Mouse (Mus musculus): Measurements from ENCODE around the gene Trim2. TPM values are rescaled to one million over a fixed set of nuclear protein-coding genes. Genes with fewer than 3 reads are reported as not detected.

The Trim2 gene
- polyA plus RNA-seq, 1 experiment from 2014 or later, result 117 TPM

- H3K27ac ChIP-seq (ENCODE audit: low read depth, low read length), result peak overlapping the region; percentile 95
- H3K9ac ChIP-seq (ENCODE audit: low read length), result peak overlapping the region; percentile 97
- no peaks in the 10 kb centered on the region for H3K36me3 ChIP-seq (ENCODE audit: control insufficient read depth, insufficient read depth, low read length)
- peak overlapping the region; percentile 81 for H3K4me2 ChIP-seq (ENCODE audit: low read length)
- no peaks in the 10 kb centered on the region for H3K9me3 ChIP-seq (replicated peaks; ENCODE audit: control insufficient read depth, low read length)
- peak; percentile 72 for DNase-seq (ENCODE audit: low spot score)
- H3K4me3 ChIP-seq (ENCODE audit: low read depth, low read length), result peak overlapping the region; percentile 73
- under 1% methylated on average over 72 of the region's 74 CpGs for WGBS
- peak; percentile 81 for ATAC-seq
- peaks cover 43% of the 10 kb centered on the region for H3K4me1 ChIP-seq (ENCODE audit: control insufficient read depth, insufficient read depth, low read length)
- no peaks in the 10 kb centered on the region for H3K27me3 ChIP-seq (replicated peaks; ENCODE audit: control insufficient read depth, insufficient read depth, low read length)
These were observed 47.2 kb downstream of the Trim2 start for GRCm38 (mm10) chr3:84259281-84260023.

- H3K27me3 ChIP-seq (replicated peaks; ENCODE audit: control insufficient read depth, insufficient read depth, low read length), result no peaks in the 10 kb centered on the region
- H3K4me1 ChIP-seq (ENCODE audit: control insufficient read depth, insufficient read depth, low read length), result peaks cover 50% of the 10 kb centered on the region
- peak overlapping the region; percentile 81 for H3K4me2 ChIP-seq (ENCODE audit: low read length)
- H3K4me3 ChIP-seq (ENCODE audit: low read depth, low read length), result peak overlapping the region; percentile 73
- DNase-seq (ENCODE audit: low spot score) (peak; percentile 46), ATAC-seq (no peak)
- H3K27ac ChIP-seq (ENCODE audit: low read depth, low read length), result peak overlapping the region; percentile 95; the same call in 1 of the 2 replicates
- H3K36me3 ChIP-seq (ENCODE audit: control insufficient read depth, insufficient read depth, low read length), result no peaks in the 10 kb centered on the region
- 14% methylated on average over 13 of the region's 13 CpGs for WGBS
- peak overlapping the region; percentile 97 for H3K9ac ChIP-seq (ENCODE audit: low read length)
- H3K9me3 ChIP-seq (replicated peaks; ENCODE audit: control insufficient read depth, low read length), result no peaks in the 10 kb centered on the region
These were observed 48.1 kb downstream of the Trim2 start for GRCm38 (mm10) chr3:84258518-84259031.

- Histone ChIP-seq H3K4me1 (ENCODE audit: control insufficient read depth, insufficient read depth, low read length) (peaks cover 55% of the 10 kb centered on the region), H3K4me2 (ENCODE audit: low read length) (peak overlapping the region; percentile 81)
These were observed 48.6 kb downstream of the Trim2 start for GRCm38 (mm10) chr3:84257989-84258517.

GRCm38 (mm10) chr3:84254520-84254878 lies 52.2 kb downstream of the Trim2 start:
- Histone ChIP-seq H3K27me3 (replicated peaks; ENCODE audit: control insufficient read depth, insufficient read depth, low read length) (no peaks in the 10 kb centered on the region), H3K4me2 (ENCODE audit: low read length) (no peak overlapping the region), H3K27ac (ENCODE audit: low read depth, low read length) (peak overlapping the region; percentile 96), H3K4me1 (ENCODE audit: control insufficient read depth, insufficient read depth, low read length) (peaks cover 46% of the 10 kb centered on the region), H3K9ac (ENCODE audit: low read length) (peak overlapping the region; percentile 45; the same call in 1 of the 2 replicates), H3K9me3 (replicated peaks; ENCODE audit: control insufficient read depth, low read length) (no peaks in the 10 kb centered on the region), H3K4me3 (ENCODE audit: low read depth, low read length) (no peak overlapping the region), H3K36me3 (ENCODE audit: control insufficient read depth, insufficient read depth, low read length) (peaks cover 8% of the 10 kb centered on the region)
- DNase-seq (ENCODE audit: low spot score) (no peak), ATAC-seq (no peak)
- WGBS, result 92% methylated on average over 2 of the region's 2 CpGs

More at GRCm38 (mm10) chr3:84257989-84258517, 48.6 kb downstream of the Trim2 start:
- Histone ChIP-seq H3K27me3 (replicated peaks; ENCODE audit: control insufficient read depth, insufficient read depth, low read length) (no peaks in the 10 kb centered on the region), H3K9ac (ENCODE audit: low read length) (peak overlapping the region; percentile 97), H3K9me3 (replicated peaks; ENCODE audit: control insufficient read depth, low read length) (no peaks in the 10 kb centered on the region), H3K4me3 (ENCODE audit: low read depth, low read length) (peak overlapping the region; percentile 73), H3K36me3 (ENCODE audit: control insufficient read depth, insufficient read depth, low read length) (no peaks in the 10 kb centered on the region), H3K27ac (ENCODE audit: low read depth, low read length) (peak overlapping the region; percentile 95; the same call in 1 of the 2 replicates)
- ATAC-seq (no peak), DNase-seq (ENCODE audit: low spot score) (no peak)
- 30% methylated on average over 10 of the region's 10 CpGs for WGBS

GRCm38 (mm10) chr3:84253655-84254519 lies 52.8 kb downstream of the Trim2 start:
- peaks cover 46% of the 10 kb centered on the region for H3K4me1 ChIP-seq (ENCODE audit: control insufficient read depth, insufficient read depth, low read length)
- H3K9me3 ChIP-seq (replicated peaks; ENCODE audit: control insufficient read depth, low read length), result no peaks in the 10 kb centered on the region
- 10% methylated on average over 9 of the region's 9 CpGs for WGBS
- H3K27me3 ChIP-seq (replicated peaks; ENCODE audit: control insufficient read depth, insufficient read depth, low read length), result no peaks in the 10 kb centered on the region
- peak overlapping the region; percentile 45 for H3K9ac ChIP-seq (ENCODE audit: low read length)
- H3K4me2 ChIP-seq (ENCODE audit: low read length), result peak overlapping the region; percentile 33
- no peak overlapping the region for H3K4me3 ChIP-seq (ENCODE audit: low read depth, low read length)
- peak overlapping the region; percentile 96 for H3K27ac ChIP-seq (ENCODE audit: low read depth, low read length)
- ATAC-seq, result peak; percentile 24; the same call in 1 of the 2 replicates
- DNase-seq (ENCODE audit: low spot score), result peak; percentile 79
- peaks cover 8% of the 10 kb centered on the region for H3K36me3 ChIP-seq (ENCODE audit: control insufficient read depth, insufficient read depth, low read length)

- Histone ChIP-seq H3K9me3 (replicated peaks; ENCODE audit: control insufficient read depth, low read length) (no peaks in the 10 kb centered on the region), H3K4me3 (ENCODE audit: low read depth, low read length) (no peak overlapping the region), H3K4me2 (ENCODE audit: low read length) (peak overlapping the region; percentile 33), H3K9ac (ENCODE audit: low read length) (peak overlapping the region; percentile 45), H3K36me3 (ENCODE audit: control insufficient read depth, insufficient read depth, low read length) (peaks cover 8% of the 10 kb centered on the region), H3K27ac (ENCODE audit: low read depth, low read length) (peak overlapping the region; percentile 96), H3K27me3 (replicated peaks; ENCODE audit: control insufficient read depth, insufficient read depth, low read length) (no peaks in the 10 kb centered on the region), H3K4me1 (ENCODE audit: control insufficient read depth, insufficient read depth, low read length) (peaks cover 46% of the 10 kb centered on the region)
- WGBS, result 29% methylated on average over 11 of the region's 11 CpGs
- DNase-seq (ENCODE audit: low spot score), result peak; percentile 96
- peak; percentile 96 for ATAC-seq
These were observed 53.7 kb downstream of the Trim2 start for GRCm38 (mm10) chr3:84252776-84253654.

GRCm38 (mm10) chr3:84251721-84252120 lies 55.0 kb downstream of the Trim2 start:
- H3K27me3 ChIP-seq (replicated peaks; ENCODE audit: control insufficient read depth, insufficient read depth, low read length), result no peaks in the 10 kb centered on the region
- DNase-seq (ENCODE audit: low spot score) (peak; percentile 38), ATAC-seq (no peak)
- 76% methylated on average over 4 of the region's 4 CpGs for WGBS
- H3K9ac ChIP-seq (ENCODE audit: low read length), result no peak overlapping the region
- no peaks in the 10 kb centered on the region for H3K9me3 ChIP-seq (replicated peaks; ENCODE audit: control insufficient read depth, low read length)
- H3K27ac ChIP-seq (ENCODE audit: low read depth, low read length), result peak overlapping the region; percentile 96; the same call in 1 of the 2 replicates
- no peak overlapping the region for H3K4me2 ChIP-seq (ENCODE audit: low read length)
- H3K4me1 ChIP-seq (ENCODE audit: control insufficient read depth, insufficient read depth, low read length), result peaks cover 47% of the 10 kb centered on the region
- H3K36me3 ChIP-seq (ENCODE audit: control insufficient read depth, insufficient read depth, low read length), result peaks cover 8% of the 10 kb centered on the region
- no peak overlapping the region for H3K4me3 ChIP-seq (ENCODE audit: low read depth, low read length)

GRCm38 (mm10) chr3:84250275-84250674 lies 56.4 kb downstream of the Trim2 start:
- H3K4me2 ChIP-seq (ENCODE audit: low read length), result no peak overlapping the region
- DNase-seq (ENCODE audit: low spot score), result no peak
- no peaks in the 10 kb centered on the region for H3K27me3 ChIP-seq (replicated peaks; ENCODE audit: control insufficient read depth, insufficient read depth, low read length)
- no peak overlapping the region for H3K4me3 ChIP-seq (ENCODE audit: low read depth, low read length)
- H3K9me3 ChIP-seq (replicated peaks; ENCODE audit: control insufficient read depth, low read length), result no peaks in the 10 kb centered on the region
- peaks cover 42% of the 10 kb centered on the region for H3K4me1 ChIP-seq (ENCODE audit: control insufficient read depth, insufficient read depth, low read length)
- no peak overlapping the region for H3K9ac ChIP-seq (ENCODE audit: low read length)
- no peak for ATAC-seq
- H3K27ac ChIP-seq (ENCODE audit: low read depth, low read length), result no peak overlapping the region
- 97% methylated on average over 7 of the region's 7 CpGs for WGBS
- peaks cover 12% of the 10 kb centered on the region for H3K36me3 ChIP-seq (ENCODE audit: control insufficient read depth, insufficient read depth, low read length)

Data from forebrain, embryonic 14.5 days (tissue).